Mouse (Mus musculus): Measurements from ENCODE around the gene Tmeff2.
A peak's percentile ranks its signal among the peaks of the same experiment; 100 is the strongest.

Gene Tmeff2

GRCm38 (mm10) chr1:50980591-50980990, 80.1 kb downstream of the Tmeff2 start:
- DNase-seq (ENCODE audit: low read depth) = no peak

GRCm38 (mm10) chr1:50981151-50981828, 80.8 kb downstream of the Tmeff2 start:
- no peak for DNase-seq (ENCODE audit: low read depth)

- DNase-seq (ENCODE audit: low read depth) = no peak
These were observed 90.2 kb downstream of the Tmeff2 start for GRCm38 (mm10) chr1:50990661-50991060.

- DNase-seq (ENCODE audit: low read depth) = no peak
These were observed 94.1 kb downstream of the Tmeff2 start for GRCm38 (mm10) chr1:50994505-50994904.

GRCm38 (mm10) chr1:50999793-51000192, 99.3 kb downstream of the Tmeff2 start:
- no peak for DNase-seq (ENCODE audit: low read depth)

DNA sequence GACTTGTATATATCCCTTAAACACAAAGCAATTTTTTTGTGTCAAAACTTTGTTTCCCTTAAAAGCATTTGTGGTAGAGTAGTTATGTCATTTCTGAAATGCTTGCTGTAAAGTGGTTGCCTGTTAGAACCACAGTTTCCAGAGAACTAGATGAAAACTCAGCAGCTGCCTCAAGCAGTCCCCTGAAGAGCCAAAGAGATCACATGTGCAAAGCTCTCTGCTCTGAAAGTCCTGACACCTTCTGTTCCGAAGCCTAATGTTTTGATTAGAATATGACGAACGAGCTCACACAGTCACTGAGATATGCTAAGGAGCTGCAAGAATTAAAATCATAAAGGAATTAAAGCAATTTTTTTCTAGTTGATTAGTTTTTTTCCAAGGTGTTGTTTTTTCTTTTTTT, 107.9 kb downstream of the Tmeff2 start:
- no peak for DNase-seq (ENCODE audit: low read depth)

DNA sequence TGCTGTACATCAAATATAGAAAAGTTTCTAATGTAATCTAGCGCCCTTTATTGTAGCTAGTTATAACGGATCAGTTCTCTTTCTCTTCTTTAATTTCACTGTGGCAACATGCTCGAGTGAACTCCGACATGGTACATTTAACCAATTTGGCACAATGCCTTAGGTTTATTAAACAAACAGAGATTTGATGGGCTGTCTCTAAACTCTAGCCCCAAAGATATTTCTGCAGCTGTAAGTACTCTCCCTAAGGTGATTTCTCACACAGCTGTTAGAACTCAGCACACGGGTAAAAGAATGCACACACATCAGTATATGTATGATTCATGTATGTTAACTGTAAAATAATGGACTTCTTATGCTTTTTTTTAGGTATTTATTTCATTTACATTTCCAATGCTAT, 139.8 kb downstream of the Tmeff2 start:
- no peak for DNase-seq (ENCODE audit: low read depth)

GRCm38 (mm10) chr1:51044810-51045209, 144.4 kb downstream of the Tmeff2 start:
- DNase-seq (ENCODE audit: low read depth) = no peak

DNA sequence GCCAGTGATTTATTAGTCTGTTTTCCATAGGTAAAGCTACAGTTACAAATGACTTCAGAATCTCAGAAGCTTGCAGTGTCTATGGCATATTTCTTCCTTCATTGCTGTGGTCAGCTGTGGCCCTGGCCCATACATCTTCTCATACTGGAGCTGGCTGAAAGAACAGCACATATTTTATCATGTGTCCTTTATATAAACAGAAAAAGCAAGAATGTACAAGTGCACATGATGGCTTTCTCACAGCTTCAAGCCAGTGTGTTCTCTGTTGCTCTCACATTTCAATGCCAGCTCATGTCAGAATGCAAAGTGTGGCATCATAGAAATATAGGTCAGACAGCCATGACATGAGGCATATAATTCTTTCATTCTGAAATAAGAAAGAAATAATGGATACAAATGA, 164.1 kb downstream of the Tmeff2 start:
- DNase-seq (ENCODE audit: low read depth) = peak; percentile 20

GRCm38 (mm10) chr1:51065652-51066051, 165.2 kb downstream of the Tmeff2 start:
- peak; percentile 48 for DNase-seq (ENCODE audit: low read depth)

GRCm38 (mm10) chr1:51068814-51069213, 168.4 kb downstream of the Tmeff2 start:
- no peak for DNase-seq (ENCODE audit: low read depth)

DNA sequence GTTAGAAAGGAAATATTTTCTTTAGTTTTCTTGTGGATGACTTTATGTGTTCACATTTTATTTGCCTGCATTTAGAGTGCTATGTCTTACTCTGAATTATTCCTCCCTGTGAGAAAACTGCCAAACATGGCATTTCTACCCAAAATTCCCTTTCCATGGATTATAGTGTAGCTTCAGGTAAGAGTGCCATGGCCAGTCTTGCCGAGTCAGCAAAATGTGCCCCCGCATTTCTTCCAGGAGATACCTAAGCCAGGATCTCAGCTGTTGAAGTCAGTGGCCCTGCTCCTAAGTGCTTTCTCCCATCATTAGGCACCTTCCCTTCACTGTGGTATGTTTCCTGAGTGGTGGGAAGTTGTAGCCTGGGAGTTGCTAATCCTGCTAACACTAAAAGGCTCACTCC, 168.8 kb downstream of the Tmeff2 start:
- DNase-seq (ENCODE audit: low read depth) = no peak

DNA sequence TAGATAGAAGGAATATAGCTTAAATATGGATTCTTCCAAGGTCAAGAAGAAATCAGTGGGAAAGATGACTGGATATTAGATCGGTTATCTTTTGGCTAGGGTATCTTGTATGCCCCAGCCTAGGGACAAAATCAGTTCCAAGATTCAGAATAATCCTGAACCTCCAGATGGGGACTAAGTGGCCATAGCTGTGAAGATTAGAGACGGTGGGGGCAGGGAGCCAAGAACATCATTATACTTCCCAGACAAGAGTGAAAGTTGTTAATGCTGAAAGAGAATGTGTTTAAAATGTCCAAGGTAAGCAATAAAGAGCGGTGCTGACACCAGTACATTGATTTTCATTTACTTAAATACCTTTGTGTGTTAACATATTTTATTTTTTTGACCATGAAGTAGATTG, 173.6 kb downstream of the Tmeff2 start:
- no peak for DNase-seq (ENCODE audit: low read depth)

- no peak for DNase-seq (ENCODE audit: low read depth)
These were observed 175.6 kb downstream of the Tmeff2 start for GRCm38 (mm10) chr1:51075785-51076771.

DNA sequence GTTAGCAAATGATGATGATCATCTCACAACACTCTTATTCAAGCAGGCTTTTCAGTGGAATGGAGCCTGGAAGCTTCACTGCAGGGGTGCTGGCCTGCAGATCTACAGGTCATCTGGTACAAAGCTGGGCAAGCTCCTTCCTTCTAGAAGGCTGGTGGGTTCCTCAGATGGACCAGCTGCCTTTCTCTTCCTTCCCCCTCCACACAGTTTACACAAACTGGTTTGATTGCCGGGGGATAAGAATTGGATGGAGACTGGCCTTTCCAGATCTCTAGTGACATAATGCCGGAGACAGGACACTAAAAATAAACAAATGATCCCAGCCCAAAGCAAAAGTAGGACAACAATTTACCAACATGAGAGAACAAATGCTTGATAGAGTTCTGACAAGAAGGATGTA, 188.5 kb downstream of the Tmeff2 start:
- no peak for DNase-seq (ENCODE audit: low read depth)

DNA sequence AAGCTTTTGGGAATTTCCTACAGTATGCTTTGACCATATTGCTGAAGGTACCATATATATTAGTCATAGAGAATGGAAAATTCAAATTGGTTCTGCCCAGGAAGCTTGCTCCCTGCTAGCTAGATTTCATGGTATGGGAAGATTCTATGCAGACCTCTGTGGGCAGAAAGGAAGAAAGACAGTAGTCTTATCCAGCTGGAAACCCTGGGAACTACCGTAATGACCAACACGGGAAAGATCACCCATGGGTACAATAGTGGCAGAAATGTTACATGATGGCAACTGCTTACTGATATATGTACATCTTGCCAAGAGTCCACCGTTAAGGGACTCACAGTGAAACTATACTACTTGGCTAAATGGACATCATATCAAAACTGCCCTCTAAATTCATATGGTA, 189.4 kb downstream of the Tmeff2 start:
- no peak for DNase-seq (ENCODE audit: low read depth)

- no peak for DNase-seq (ENCODE audit: low read depth)
These were observed 189.8 kb downstream of the Tmeff2 start for GRCm38 (mm10) chr1:51090212-51090761.

- no peak for DNase-seq (ENCODE audit: low read depth)
These were observed 194.3 kb downstream of the Tmeff2 start for GRCm38 (mm10) chr1:51094713-51095112.

- peak; percentile 21 for DNase-seq (ENCODE audit: low read depth)
These were observed 196.6 kb downstream of the Tmeff2 start for GRCm38 (mm10) chr1:51096848-51097598.

GRCm38 (mm10) chr1:51101034-51101590, 200.7 kb downstream of the Tmeff2 start:
- DNase-seq (ENCODE audit: low read depth) = no peak

- DNase-seq (ENCODE audit: low read depth) = no peak
These were observed 204.3 kb downstream of the Tmeff2 start for GRCm38 (mm10) chr1:51104698-51105097.

DNA sequence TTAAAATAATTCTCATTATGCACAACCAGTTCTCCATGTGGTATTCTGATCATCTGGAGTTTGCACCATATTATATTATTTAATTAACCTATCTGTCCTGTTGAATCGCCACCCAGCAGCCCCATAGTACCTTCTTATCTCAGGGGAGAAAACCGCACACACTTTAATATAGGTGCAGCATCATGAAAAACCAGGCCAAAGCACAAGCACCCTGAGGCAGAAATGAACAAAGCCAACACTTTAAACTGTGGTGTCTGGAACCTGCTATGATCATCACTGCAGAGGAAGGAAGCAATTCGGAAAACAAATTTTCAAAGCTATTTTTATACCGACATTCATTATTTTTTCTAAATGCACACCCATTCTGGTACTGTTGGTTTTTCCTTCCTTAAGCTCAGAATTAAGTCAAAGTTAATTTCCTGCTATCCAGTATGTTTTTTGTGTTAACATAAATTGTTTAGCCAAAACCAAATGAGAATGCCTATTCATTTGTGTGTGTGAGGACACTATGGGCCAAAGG, 206.0 kb downstream of the Tmeff2 start:
- no peak for DNase-seq (ENCODE audit: low read depth)
